Mouse (Mus musculus) midbrain, embryonic 15.5 days (tissue): ENCODE measurements around the gene Kctd13. TPM values are rescaled to one million over a fixed set of nuclear protein-coding genes. Genes with fewer than 3 reads are reported as not detected.

ENCODE experiments used
- polyA plus RNA-seq: library from polyadenylated mRNA; unstranded; fragments of >200 nt; fragmentation: Nextera tagmentation; extraction: Ambion mirVana; gene quantifications from 2 replicates; pipeline ENCODE4 v1.2.1, GENCODE M21; 2015

The Kctd13 gene
- polyA plus RNA-seq, 1 experiment from 2014 or later, result 133 TPM

Other genes with a start within 250 kb of the Kctd13 start
- 116 and 126 TPM in 2 replicates for gene Bola2, start 233.5 kb upstream of the Kctd13 start, polyA plus RNA-seq
- 18.3 and 20.9 TPM in 2 replicates for gene Slx1b, start 233.1 kb upstream of the Kctd13 start, polyA plus RNA-seq
- gene Coro1a, start 221.1 kb upstream of the Kctd13 start, polyA plus RNA-seq, result 119 and 127 TPM in 2 replicates
- gene Mapk3, start 169.3 kb upstream of the Kctd13 start, polyA plus RNA-seq, result 110 and 111 TPM in 2 replicates
- 2.2 and 2.3 TPM in 2 replicates for gene Gdpd3, start 162.5 kb upstream of the Kctd13 start, polyA plus RNA-seq
- gene Ypel3, start 151.9 kb upstream of the Kctd13 start, polyA plus RNA-seq, result 201 and 224 TPM in 2 replicates
- gene Tbx6, start 147.4 kb upstream of the Kctd13 start, polyA plus RNA-seq, result 0.37 and 0.57 TPM in 2 replicates
- gene Ppp4c, start 136.4 kb upstream of the Kctd13 start, polyA plus RNA-seq, result 191 and 192 TPM in 2 replicates
- 60.4 and 65.4 TPM in 2 replicates for gene Fam57b, start 131.2 kb upstream of the Kctd13 start, polyA plus RNA-seq
- not detected in 2 replicates for gene 4930451I11Rik, start 97.2 kb upstream of the Kctd13 start, polyA plus RNA-seq
- gene Doc2a, start 81.5 kb upstream of the Kctd13 start, polyA plus RNA-seq, result 19.8 and 23.8 TPM in 2 replicates
- gene Hirip3, start 66.9 kb upstream of the Kctd13 start, polyA plus RNA-seq, result 16.7 and 22.8 TPM in 2 replicates
- gene Ino80e, start 66.5 kb upstream of the Kctd13 start, polyA plus RNA-seq, result 94.4 and 100 TPM in 2 replicates
- gene Taok2, start 44.2 kb upstream of the Kctd13 start, polyA plus RNA-seq, result 66.8 and 70.9 TPM in 2 replicates
- 33.2 and 36.1 TPM in 2 replicates for gene Tmem219, start 6.0 kb upstream of the Kctd13 start, polyA plus RNA-seq
- gene Asphd1, start 20.7 kb downstream of the Kctd13 start, polyA plus RNA-seq, result 7.8 and 8.9 TPM in 2 replicates
- 50.5 and 56.2 TPM in 2 replicates for gene Sez6l2, start 21.7 kb downstream of the Kctd13 start, polyA plus RNA-seq
- gene Cdipt, start 47.0 kb downstream of the Kctd13 start, polyA plus RNA-seq, result 136 and 150 TPM in 2 replicates
- gene Cdiptos, start 47.2 kb downstream of the Kctd13 start, polyA plus RNA-seq, result 1.1 and 1.5 TPM in 2 replicates
- 4.0 and 4.5 TPM in 2 replicates for gene Mvp, start 85.7 kb downstream of the Kctd13 start, polyA plus RNA-seq
- 1.0 TPM in 1 of 2 replicates, not detected in the other for gene Pagr1b, start 87.6 kb downstream of the Kctd13 start, polyA plus RNA-seq
- 46.9 and 73.4 TPM in 2 replicates for gene Pagr1a, start 88.5 kb downstream of the Kctd13 start, polyA plus RNA-seq
- gene Gm42742, start 92.2 kb downstream of the Kctd13 start, polyA plus RNA-seq, result 44.9 and 52.6 TPM in 2 replicates
- 40.7 and 42.3 TPM in 2 replicates for gene Prrt2, start 92.3 kb downstream of the Kctd13 start, polyA plus RNA-seq
- 78.0 and 89.8 TPM in 2 replicates for gene Maz, start 98.2 kb downstream of the Kctd13 start, polyA plus RNA-seq
- 21.4 and 24.8 TPM in 2 replicates for gene Kif22, start 113.6 kb downstream of the Kctd13 start, polyA plus RNA-seq
- gene Zg16, start 158.4 kb downstream of the Kctd13 start, polyA plus RNA-seq, result not detected in 2 replicates
- 1.9 and 2.3 TPM in 2 replicates for gene AI467606, start 162.5 kb downstream of the Kctd13 start, polyA plus RNA-seq
- 0.76 and 0.83 TPM in 2 replicates for gene Qprt, start 193.3 kb downstream of the Kctd13 start, polyA plus RNA-seq
- 0.04 TPM in 1 of 2 replicates, not detected in the other for gene Spn, start 208.9 kb downstream of the Kctd13 start, polyA plus RNA-seq